Mouse (Mus musculus): ENCODE measurements at regions not wholly inside any gene's neighbourhood (a gene's known extent, or its start where the extent isn't known, plus 50 kb on each side); places are given as distances from the start of the nearest gene placed in this dataset.
A peak's percentile ranks its signal among the peaks of the same experiment; 100 is the strongest.

DNA sequence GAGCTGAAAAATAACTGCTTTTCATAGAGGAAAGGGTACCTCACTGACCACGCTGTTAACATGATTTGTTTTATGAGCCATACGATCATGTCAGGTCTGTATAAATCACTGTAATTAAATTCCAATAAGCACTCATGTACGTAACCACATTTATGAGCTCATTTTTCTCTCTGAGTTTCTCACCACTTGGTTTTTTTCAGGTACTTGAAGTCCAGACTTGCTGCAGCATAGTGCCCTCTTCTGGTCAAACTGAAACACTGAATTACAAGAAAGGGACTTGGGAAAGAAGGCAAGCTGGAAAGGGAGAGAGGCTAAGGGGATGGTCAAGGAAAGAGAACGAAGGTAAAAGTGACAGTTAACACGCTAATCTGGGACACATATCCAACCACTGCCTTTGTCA is 94.2 kb upstream of the Agr3 start:
- ATAC-seq (ENCODE audit: low FRiP score, low TSS enrichment) (peak; percentile 26; the same call in 1 of the 2 replicates), DNase-seq (ENCODE audit: low spot score) (no peak)
- H3K9me3 ChIP-seq (ENCODE audit: control insufficient read depth, low read length) = no peaks in the 10 kb centered on the region
- H3K27ac ChIP-seq (replicated peaks) = no peak overlapping the region
- no peak overlapping the region for H3K9ac ChIP-seq (ENCODE audit: low read length)
- H3K4me3 ChIP-seq (ENCODE audit: low read depth, low read length) = no peak overlapping the region
- no peaks in the 10 kb centered on the region for H3K4me1 ChIP-seq (replicated peaks; ENCODE audit: control insufficient read depth, insufficient read depth)
- WGBS = 6% methylated on average over 5 of the region's 5 CpGs
- TF ChIP-seq EP300 (optimal IDR thresholded peaks at IDR 0.05) = no peak
- peak; percentile 95 for TF ChIP-seq CTCF (IDR thresholded peaks at IDR 0.05; ENCODE audit: low read depth)
- H3K4me2 ChIP-seq (replicated peaks; ENCODE audit: low read depth) = no peak overlapping the region
- no peaks in the 10 kb centered on the region for H3K36me3 ChIP-seq (ENCODE audit: control insufficient read depth, insufficient read depth, low read length)
- H3K27me3 ChIP-seq (ENCODE audit: control insufficient read depth, insufficient read depth, low read length) = no peaks in the 10 kb centered on the region

DNA sequence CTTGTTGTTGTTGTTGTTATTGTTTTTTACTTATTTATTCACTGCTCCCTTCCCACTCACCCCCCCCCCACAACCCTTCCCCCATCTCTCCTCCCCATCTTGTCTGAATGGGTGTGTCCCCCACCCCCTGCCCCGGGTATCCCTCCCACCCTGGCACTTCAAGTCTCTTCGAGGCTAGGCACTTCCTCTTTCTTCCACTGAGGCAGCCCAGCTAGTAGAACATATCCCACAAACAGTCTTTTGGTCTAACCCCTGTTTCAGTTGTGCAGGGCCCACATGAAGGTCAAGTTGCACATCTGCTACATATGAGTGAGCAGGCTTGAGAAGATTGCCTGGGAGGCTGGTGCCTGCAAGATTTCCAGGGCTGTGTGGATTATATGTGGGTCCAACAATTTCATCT is 97.6 kb upstream of the Agr3 start:
- TF ChIP-seq CTCF (IDR thresholded peaks at IDR 0.05; ENCODE audit: low read depth) = no peak
- no peak for TF ChIP-seq EP300 (optimal IDR thresholded peaks at IDR 0.05)
- no peaks in the 10 kb centered on the region for H3K9me3 ChIP-seq (ENCODE audit: control insufficient read depth, low read length)
- no peak for ATAC-seq (ENCODE audit: low FRiP score, low TSS enrichment)

DNA sequence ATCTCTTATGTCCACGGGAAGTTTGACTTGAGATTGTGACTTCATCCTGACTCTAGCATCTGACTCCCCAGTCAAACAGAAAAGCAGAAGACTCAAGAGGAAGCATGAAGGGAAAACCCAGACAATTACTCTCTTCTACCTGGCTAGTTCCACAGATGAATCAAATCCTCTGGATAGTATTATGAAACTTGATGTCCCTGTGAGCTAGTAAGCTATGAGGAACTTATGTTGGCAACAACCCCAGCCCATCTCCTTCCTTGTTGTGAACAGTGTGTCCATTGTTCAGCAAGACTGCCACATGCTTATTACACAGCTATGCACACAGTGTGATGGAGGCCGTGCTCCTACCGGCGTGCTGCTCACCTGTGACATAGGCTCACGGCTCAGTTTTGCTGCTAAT is 98.4 kb upstream of the Agr3 start:
- WGBS = 73% methylated on average over 5 of the region's 5 CpGs
- H3K36me3 ChIP-seq (ENCODE audit: control insufficient read depth, insufficient read depth, low read length) = no peaks in the 10 kb centered on the region
- H3K9ac ChIP-seq (ENCODE audit: low read length) = no peak overlapping the region
- TF ChIP-seq CTCF (IDR thresholded peaks at IDR 0.05; ENCODE audit: low read depth) (no peak), EP300 (optimal IDR thresholded peaks at IDR 0.05) (no peak)
- H3K4me2 ChIP-seq (replicated peaks; ENCODE audit: low read depth) = no peak overlapping the region
- no peak overlapping the region for H3K27ac ChIP-seq (replicated peaks)
- no peaks in the 10 kb centered on the region for H3K9me3 ChIP-seq (ENCODE audit: control insufficient read depth, low read length)
- ATAC-seq (ENCODE audit: low FRiP score, low TSS enrichment) = no peak
- DNase-seq (ENCODE audit: low spot score) = no peak
- no peaks in the 10 kb centered on the region for H3K4me1 ChIP-seq (replicated peaks; ENCODE audit: control insufficient read depth, insufficient read depth)
- H3K4me3 ChIP-seq (ENCODE audit: low read depth, low read length) = no peak overlapping the region
- no peaks in the 10 kb centered on the region for H3K27me3 ChIP-seq (ENCODE audit: control insufficient read depth, insufficient read depth, low read length)

More for the DNA sequence above, 97.6 kb upstream of the Agr3 start:
- Histone ChIP-seq H3K4me3 (ENCODE audit: low read depth, low read length) (no peak overlapping the region), H3K27ac (replicated peaks) (no peak overlapping the region), H3K4me2 (replicated peaks; ENCODE audit: low read depth) (no peak overlapping the region), H3K9ac (ENCODE audit: low read length) (no peak overlapping the region), H3K36me3 (ENCODE audit: control insufficient read depth, insufficient read depth, low read length) (no peaks in the 10 kb centered on the region), H3K4me1 (replicated peaks; ENCODE audit: control insufficient read depth, insufficient read depth) (no peaks in the 10 kb centered on the region), H3K27me3 (ENCODE audit: control insufficient read depth, insufficient read depth, low read length) (no peaks in the 10 kb centered on the region)
- WGBS = 52% methylated on average over 2 of the region's 2 CpGs
- DNase-seq (ENCODE audit: low spot score) = no peak

DNA sequence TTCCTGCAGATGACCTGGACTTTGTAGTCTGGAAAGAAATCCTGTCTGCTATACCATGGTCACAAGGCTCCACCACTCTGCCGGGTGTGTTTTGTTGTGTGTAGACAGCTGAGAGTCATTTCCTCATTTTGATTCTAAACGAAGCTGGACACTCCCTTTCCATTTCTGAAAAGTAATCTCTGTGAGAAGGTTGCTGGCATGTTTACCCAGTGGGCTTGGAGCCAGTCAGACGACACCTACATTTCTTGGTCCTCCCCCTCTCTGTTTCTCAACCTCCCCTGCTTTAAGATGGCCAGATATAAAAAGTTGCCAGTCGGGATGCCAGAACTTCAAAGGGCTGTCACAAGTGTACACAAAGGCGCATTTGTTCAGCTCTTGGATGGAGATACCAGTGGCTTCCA is 100.8 kb upstream of the Agr3 start:
- Histone ChIP-seq H3K27me3 (ENCODE audit: control insufficient read depth, insufficient read depth, low read length) (no peaks in the 10 kb centered on the region), H3K36me3 (ENCODE audit: control insufficient read depth, insufficient read depth, low read length) (no peaks in the 10 kb centered on the region), H3K4me1 (replicated peaks; ENCODE audit: control insufficient read depth, insufficient read depth) (no peaks in the 10 kb centered on the region), H3K27ac (replicated peaks) (peak overlapping the region; percentile 63), H3K4me2 (replicated peaks; ENCODE audit: low read depth) (no peak overlapping the region), H3K4me3 (ENCODE audit: low read depth, low read length) (no peak overlapping the region), H3K9ac (ENCODE audit: low read length) (no peak overlapping the region), H3K9me3 (ENCODE audit: control insufficient read depth, low read length) (no peaks in the 10 kb centered on the region)
- ATAC-seq (ENCODE audit: low FRiP score, low TSS enrichment) = peak; percentile 71
- DNase-seq (ENCODE audit: low spot score) = peak; percentile 53
- WGBS = 12% methylated on average over 5 of the region's 5 CpGs
- TF ChIP-seq EP300 (optimal IDR thresholded peaks at IDR 0.05) (peak; percentile 64), CTCF (IDR thresholded peaks at IDR 0.05; ENCODE audit: low read depth) (peak; percentile 27)

DNA sequence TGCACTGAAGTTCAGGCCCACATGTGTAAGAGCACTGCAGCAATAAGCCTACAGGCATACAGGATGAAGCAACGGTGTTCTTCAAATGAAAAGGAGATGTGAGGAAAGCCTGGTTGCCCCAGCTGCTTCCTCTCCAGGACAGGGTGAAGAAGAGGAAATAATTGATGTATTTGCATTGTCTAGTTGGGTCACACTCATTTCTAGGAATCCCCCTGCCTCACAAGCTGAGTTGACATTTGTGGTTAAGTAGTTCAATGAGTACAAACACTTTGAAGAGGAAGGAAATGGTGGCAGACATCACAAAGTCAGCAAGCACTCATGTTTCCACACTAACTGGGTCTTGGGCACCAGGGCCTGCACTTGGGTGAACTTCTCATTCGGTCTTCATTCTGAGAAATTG is 126.2 kb upstream of the Agr3 start:
- H3K9ac ChIP-seq (ENCODE audit: low read length) = no peak overlapping the region
- TF ChIP-seq EP300 (optimal IDR thresholded peaks at IDR 0.05) (no peak), CTCF (IDR thresholded peaks at IDR 0.05; ENCODE audit: low read depth) (no peak)
- no peaks in the 10 kb centered on the region for H3K9me3 ChIP-seq (ENCODE audit: control insufficient read depth, low read length)
- H3K4me3 ChIP-seq (ENCODE audit: low read depth, low read length) = no peak overlapping the region
- 80% methylated on average over 2 of the region's 2 CpGs for WGBS
- H3K27me3 ChIP-seq (ENCODE audit: control insufficient read depth, insufficient read depth, low read length) = no peaks in the 10 kb centered on the region
- no peaks in the 10 kb centered on the region for H3K36me3 ChIP-seq (ENCODE audit: control insufficient read depth, insufficient read depth, low read length)
- no peak for DNase-seq (ENCODE audit: low spot score)
- H3K4me1 ChIP-seq (replicated peaks; ENCODE audit: control insufficient read depth, insufficient read depth) = no peaks in the 10 kb centered on the region
- no peak overlapping the region for H3K4me2 ChIP-seq (replicated peaks; ENCODE audit: low read depth)
- no peak for ATAC-seq (ENCODE audit: low FRiP score, low TSS enrichment)
- no peak overlapping the region for H3K27ac ChIP-seq (replicated peaks)

DNA sequence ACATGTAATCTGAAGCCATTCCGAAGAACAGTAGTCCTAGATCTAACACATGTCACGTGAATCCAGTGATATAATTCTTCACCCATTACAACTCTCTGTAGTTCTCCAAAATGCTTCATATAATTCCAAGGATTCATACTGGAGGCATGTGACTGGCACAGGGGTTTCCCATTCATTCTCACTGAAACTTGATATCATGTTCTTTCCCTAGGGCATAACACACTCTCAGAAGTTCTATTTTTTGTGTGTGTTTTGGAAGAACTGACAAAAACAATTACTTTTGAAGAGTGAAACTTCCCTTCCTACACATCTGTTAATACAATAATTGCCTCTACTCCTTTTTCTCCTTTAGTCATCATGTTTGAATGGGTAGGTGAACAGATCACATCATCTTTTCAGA is 150.0 kb upstream of the Agr3 start:
- H3K4me2 ChIP-seq (replicated peaks; ENCODE audit: low read depth) = no peak overlapping the region
- WGBS = 87% methylated on average over 2 of the region's 2 CpGs
- no peak for DNase-seq (ENCODE audit: low spot score)
- no peak overlapping the region for H3K9ac ChIP-seq (ENCODE audit: low read length)
- no peak overlapping the region for H3K4me3 ChIP-seq (ENCODE audit: low read depth, low read length)
- H3K27me3 ChIP-seq (ENCODE audit: control insufficient read depth, insufficient read depth, low read length) = no peaks in the 10 kb centered on the region
- H3K9me3 ChIP-seq (ENCODE audit: control insufficient read depth, low read length) = no peaks in the 10 kb centered on the region
- H3K36me3 ChIP-seq (ENCODE audit: control insufficient read depth, insufficient read depth, low read length) = no peaks in the 10 kb centered on the region
- no peak for ATAC-seq (ENCODE audit: low FRiP score, low TSS enrichment)
- TF ChIP-seq CTCF (IDR thresholded peaks at IDR 0.05; ENCODE audit: low read depth) = no peak
- no peak for TF ChIP-seq EP300 (optimal IDR thresholded peaks at IDR 0.05)
- no peaks in the 10 kb centered on the region for H3K4me1 ChIP-seq (replicated peaks; ENCODE audit: control insufficient read depth, insufficient read depth)
- H3K27ac ChIP-seq (replicated peaks) = no peak overlapping the region

Data from stomach, postnatal 0 days (tissue).